Mouse (Mus musculus) c-Kit-negative CD71-positive TER-119-positive erythroid progenitor cells, embryonic 14.5 days (primary cell): Measurements from ENCODE around the gene Mdfic.
"Not testable (repeated sequence)": the region's sequence is repeated elsewhere in the genome, so short reads cannot be mapped to it uniquely, and the experiment has no call there.

Experiments
- DNase-seq: peaks from one replicate; pipeline ENCODE4 v3.0.0-alpha.2; 2013; ENCODE audit warnings: low read depth, low spot score

The Mdfic gene

DNA sequence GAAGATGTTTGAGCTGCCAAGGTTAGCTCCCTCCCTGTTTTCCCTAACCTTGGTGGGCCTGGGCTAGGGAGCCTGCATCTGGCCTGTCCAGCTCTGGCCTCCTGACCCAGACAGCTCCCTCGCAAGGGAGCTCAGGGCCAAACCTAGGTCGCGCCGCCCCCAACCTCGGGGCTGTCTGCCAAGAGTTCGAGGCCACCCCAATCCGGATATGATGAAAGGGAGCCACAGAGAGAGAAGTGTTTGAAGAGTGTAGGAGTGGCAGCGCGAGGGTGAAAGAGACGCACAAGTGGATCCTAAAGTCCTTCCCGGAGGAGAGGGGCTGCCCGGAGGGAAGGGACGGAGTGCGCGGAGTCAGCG, at the start of gene Mdfic:
Gene Mdfic, plus strand, starts transcription at position 201 of the 357 bp plus-strand sequence.
- no peak for DNase-seq

DNA sequence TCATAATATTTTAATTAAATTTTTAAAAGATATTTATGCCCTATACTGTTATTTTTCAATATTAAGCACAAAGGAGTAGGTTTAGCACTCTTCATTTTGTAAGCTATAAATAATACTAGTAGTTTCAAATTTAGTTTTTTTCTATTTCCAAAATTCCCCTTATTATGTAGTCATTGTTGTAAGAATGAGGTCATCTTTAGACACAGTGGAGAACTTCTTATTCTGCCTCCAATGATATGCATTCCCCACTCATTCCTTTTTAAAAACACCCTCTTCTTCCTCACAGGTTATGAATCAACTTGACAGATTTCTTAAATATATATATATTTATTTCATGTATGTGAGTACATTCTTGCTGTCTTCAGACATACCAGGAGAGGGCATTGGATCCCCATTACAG, 49.1 kb upstream of the Mdfic start:
- no peak for DNase-seq

DNA sequence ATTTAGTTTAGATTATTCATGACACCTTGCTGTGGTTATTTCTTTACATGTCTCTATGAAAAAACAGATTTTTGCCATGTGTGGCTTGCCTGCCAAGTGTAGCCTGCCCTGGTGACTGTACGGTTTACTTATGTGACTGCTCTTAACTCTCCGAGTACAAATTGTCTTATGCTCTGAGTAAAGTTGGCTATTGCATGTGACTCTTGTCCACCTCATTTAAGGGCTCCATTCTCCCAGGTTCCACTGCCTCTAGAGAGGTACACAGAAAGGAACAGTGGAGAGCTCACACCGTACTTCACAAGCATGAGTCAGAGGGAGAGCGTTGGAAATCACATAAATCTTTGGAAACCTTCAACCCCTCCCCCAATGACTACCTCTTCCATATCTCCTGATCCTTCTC, 10.4 kb upstream of the Mdfic start:
- DNase-seq, result no peak

DNA sequence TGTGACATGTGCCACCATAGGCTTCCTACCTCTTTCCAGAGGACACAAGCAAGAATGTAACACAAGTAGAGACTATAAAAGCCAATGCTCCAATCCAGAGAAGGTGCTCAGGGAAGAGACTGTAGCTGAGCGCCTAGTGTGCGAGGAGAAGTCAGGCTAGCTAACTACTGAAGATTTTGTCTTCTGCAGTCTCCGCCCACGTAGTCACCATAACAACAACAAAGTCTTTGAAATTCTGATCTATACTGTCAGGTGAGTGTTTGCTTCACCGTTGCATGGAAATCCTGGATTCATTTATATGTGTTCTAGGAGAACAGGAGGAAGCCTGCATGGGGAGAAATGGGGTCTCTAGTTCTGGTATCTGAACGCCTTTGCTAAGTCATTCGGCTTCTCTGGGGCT, 9.8 kb upstream of the Mdfic start:
- DNase-seq, result no peak

DNA sequence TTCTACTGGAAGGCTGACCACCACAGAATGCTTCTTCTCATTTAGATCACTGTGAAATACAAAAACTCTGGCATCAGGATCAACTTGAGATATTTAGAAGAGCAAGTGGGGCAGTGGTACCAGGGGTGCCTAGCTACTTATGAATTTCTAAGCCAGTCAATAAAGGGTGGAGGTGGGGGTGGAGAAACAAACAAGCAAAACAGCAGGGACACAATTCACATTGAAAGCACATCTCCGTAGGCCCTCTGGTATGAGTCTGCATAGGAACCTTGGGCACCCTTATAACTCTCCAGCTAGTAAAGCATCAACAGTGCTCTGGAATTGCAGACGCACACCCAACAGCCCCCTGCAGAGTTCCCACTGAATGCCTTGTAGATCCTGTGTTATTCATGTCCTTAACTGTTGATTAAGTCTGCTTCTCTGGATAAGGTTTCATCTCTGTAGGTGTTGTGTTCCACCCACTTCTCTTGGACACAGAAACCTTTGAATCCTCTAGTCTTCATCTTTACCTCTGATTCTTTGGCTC, 7.5 kb upstream of the Mdfic start:
- no peak for DNase-seq

DNA sequence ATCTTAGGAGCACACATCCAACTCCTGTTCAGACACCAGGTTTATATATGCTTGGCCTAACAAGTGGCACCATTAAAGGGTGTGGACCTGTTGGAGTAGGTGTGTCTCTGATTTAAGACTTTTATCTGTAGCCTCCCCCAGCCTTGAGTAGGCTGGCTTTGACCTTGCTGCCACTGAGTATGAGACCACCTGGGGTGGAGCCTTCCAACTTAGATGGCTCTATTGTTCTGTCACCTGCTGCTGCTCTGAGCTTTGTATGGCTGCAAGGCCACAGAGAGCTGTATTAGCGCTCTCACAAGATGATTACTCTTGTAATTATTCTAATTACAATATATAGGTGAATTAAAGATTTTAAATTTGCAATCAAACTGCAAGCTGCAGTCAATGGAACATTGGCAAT, 6.4 kb upstream of the Mdfic start:
- DNase-seq, result not testable (repeated sequence)

DNA sequence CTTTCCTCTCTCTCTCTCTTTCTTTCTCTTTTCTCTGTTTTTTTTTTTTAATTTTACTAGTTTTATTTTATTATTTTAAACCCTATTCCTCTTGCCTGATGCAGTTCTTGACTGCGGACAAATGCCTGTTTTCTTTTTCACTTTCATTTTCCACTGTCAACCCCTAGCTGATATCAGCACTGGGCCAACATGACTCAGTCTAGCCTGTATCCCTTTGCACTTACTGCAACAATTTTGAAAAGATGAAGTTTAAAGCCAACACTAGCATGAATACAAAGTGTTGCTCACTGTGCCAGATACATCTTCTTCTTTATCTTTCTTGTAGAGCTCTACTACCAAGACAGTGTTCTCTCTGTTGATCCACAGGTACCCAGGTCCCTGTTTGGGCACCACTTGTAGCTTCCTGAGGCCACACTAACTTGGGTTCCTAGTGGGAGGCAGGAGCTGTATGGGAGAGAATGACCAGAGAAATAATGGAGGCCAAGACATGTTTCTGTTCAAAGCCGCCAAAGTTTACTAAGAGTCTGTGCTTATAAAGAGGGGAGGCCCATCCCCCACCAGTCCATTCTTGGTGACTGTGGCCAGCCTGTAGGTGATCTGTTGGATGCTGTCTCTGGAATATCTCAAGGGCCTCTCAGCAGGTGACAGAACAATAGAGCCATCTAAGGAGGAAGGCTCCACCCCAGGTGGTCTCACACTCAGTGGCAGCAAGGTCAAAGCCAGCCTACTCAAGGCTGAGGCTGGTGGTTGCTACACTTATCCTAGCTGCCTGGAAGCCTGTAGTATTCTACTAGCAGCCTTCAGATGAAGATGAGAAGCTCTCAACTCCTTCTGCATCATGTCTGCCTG, 5.2 kb upstream of the Mdfic start:
- DNase-seq, result no peak

DNA sequence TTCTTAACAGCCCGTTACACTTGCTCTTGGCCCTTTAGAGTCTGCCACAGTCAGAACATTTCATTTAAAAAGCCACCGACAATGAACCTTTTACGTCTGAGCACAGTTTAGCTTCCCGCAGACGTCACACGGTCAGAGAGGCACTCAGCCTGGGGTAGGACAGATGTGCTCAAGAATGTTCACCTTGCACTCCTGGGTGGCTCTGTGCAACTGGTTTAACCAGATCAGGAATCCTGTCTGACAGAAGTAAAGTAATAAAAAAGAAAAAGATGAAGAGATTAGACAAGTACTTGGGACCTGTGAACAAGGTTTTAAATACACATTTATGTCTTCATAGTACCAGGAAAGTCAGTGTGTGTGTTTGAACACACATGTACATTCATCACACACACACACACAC, 542 bp upstream of the Mdfic start:
- DNase-seq, result no peak

DNA sequence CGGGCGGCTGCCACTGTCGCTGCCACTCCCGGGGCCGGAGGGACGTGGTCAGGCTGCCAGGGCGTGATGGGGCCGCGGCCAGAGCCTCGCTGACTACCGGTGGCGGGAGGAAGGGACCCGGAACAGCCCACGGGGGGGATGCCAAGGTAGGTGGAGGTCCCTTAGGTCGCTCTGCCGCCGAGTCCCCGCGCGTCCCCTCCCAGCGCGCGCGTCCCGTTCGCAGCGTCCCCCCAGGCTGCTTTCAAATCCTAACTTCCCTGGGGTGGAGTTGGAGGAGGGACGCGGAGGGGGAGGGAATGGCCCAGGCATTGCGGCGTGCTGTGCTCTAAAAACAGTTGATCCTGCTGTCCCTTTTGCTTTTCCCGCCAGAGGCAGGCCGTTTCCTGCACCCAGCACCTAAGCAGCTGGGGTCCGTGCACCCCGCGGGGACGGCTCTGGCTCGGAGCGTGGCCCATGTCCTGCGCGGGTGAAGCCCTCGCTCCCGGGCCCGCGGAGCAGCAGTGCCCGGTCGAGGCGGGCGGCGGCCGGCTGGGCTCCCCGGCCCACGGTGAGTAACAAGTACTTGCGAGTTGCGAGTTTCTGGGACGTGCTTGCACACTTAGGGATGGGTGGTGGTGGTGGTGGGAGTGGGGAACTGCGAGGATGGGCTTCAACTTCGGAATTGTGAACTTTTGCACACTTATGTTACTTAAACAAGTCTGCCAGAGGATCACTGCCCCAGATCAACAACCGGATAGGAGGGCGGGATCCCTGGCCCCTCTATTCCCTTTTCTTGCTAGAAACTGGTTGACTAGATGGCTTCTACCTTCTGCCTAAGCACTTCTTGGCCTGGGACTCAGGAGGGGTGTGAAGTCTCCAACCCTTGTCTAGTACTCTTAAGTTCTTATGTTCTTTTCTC, 606 bp downstream of the Mdfic start:
- DNase-seq, result no peak

DNA sequence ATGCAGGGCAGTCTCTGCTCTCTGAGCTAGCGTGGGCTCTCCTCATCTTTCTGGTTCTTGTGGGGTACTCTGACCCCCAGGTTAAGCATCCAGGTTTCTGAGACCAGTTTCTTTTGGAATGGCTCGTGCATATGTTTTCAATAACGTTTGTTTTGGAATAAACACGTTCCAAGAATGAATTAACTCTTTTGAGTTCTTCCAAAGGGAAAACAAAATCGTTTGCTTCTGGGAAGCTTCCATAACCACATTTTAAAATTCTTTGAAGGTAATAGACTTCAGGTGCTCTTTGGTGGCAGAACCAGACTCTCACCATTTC, 1.2 kb downstream of the Mdfic start:
- DNase-seq, result no peak

DNA sequence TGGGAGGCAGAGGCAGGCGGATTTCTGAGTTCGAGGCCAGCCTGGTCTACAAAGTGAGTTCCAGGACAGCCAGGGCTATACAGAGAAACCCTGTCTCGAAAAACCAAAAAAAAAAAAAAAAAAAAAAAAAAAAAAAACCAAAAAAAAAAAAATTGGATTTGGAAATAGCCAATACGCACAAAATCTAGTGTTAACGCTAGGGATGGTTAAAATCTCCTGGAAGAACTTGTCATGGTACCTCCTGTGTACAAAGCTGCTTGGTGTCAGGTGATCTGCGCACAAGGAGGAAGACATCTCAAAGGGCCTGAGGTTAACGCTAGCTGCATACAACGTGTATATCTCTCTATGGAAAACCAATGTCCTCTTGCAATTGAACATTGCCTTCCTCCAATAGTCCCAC, 2.2 kb downstream of the Mdfic start:
- not testable (repeated sequence) for DNase-seq

DNA sequence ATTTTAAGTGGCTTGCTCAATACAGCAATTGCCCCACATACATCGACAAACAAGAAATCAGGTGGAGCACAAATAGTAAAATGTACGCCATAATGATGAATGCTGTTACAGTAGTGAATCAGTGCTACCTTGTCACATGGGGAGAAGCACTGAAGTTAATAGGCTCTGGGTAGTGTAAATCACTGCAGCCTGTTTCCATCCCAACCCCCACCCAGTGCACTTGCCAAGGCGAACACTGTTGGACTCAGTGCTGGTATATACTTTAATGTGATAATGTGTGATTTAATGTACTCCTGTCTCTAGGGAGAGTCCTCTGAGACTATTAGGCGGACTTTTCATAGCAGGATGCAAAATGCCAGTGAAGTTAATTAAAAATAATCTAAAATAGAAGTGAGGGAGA, 3.8 kb downstream of the Mdfic start:
- DNase-seq, result no peak

DNA sequence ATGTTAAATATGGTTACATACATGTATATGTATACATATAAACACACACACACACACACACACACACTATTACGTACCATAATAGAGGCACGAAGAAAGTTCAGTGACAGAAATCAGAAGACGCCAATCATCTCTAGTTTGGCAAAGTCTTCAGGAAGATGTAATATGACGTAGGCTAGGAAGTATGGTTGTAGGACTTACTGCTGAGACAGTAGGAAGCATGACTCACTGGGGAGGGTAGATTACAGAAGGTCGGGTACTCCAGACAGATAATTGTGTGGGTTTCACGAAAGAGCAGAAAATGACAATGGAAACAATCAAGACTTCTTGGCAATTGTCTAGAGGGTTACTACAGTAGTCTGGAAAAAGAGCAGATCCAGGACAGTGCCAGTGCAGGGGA, 6.0 kb downstream of the Mdfic start:
- DNase-seq, result no peak

DNA sequence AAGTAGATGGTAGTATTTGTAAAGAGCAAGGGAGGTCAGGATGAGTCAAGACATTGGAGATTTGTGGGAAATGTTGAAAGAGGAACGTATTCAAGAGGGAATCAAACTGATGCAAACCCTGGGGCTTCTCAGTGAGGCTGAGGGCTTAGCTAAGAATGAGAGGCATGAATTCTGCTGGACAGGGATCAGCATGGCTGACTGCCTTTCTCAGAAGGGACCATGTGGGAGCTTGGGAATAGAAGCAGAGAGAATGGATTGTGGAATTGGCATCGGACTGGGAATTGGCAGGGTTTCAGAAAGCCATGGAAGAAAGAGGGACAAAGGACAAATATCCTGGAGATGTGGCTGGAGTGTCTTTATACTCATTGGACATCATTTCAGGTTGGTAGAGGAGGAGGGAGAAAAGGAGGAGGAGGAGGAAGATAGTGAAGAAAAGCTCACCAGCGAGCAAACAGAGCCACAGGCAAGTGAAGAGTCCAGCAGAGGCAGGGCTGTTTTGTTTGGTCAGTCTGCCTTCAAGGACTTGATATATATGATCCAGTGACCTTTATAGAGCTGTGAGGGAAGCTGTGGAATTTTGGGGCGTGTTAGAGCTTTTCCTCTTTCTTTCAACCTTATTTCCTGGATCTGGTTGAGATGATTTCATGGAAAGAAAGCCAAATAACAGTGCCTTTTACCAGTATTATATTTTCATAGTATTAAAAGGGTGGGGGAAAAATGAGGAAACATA, 7.4 kb downstream of the Mdfic start:
- DNase-seq, result no peak

DNA sequence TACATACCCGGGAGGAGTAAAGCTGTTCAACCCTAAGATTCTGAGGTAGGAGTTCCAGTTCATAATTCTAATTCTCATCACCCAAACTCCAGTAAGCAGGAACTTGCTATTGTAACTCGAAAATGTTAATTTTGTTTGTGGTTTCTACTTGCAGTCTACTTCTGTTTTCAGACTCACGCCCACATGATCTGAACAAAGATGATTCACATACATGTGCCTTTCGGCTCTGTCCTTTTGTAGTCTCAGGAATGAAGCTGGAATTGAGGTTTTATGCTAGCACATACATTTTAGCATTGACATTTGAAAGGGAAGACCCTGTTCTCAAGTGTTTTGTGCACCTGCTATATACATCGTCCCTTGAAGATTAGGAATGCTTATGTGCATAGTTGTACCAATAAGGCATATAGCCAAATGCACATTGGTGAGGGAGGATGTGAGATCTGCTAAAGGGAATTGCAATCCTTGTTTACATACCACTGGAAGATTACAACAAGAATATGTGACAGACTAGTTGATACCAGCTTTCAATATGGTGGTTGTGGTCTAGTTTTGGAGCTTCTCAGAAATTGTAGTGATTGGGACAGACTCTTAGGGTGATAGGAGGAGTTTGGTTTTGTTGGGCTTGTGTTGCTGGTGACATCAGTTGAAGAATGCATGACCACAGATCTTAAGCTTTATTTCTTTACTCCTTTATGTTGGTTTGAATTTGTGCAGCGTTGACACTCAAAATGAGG, 8.6 kb downstream of the Mdfic start:
- no peak for DNase-seq

DNA sequence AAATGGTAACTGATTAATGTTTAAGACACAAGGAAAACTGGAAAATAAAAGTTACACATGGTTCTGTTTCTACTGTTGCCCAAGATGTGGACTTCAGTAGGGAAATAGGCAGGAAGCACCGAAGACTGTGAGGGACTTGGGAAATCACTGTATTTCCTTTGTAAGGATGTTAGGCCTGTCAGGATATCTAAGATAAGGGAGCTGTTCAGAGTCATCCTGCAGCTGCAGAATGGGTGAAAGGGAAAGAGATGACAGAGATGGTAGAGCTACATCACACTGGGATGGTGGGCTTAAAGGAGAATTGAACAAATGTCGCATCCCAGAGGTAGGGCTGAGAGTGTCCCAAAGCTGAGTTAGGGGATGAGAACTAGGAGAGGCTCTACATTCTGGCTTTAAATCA, 9.8 kb downstream of the Mdfic start:
- no peak for DNase-seq

DNA sequence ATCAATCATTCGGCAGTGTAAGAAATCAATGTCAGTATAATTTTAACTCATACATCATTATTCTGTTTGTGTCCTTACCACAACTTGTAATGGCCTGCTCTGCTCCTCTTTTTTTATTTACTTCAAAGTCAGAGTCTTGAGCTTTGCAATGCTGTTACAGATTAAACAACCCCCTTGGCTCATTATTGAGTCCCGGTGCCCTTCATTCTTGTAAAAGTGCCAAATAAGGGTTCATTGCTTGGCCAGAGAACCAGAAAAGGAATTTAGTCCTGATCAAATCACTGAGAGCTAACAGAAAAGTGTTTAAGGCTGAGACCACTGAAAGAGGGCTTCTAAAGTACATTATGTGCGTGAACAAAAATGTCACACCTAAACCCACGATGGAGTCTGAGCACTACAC, 10.2 kb downstream of the Mdfic start:
- DNase-seq, result no peak

DNA sequence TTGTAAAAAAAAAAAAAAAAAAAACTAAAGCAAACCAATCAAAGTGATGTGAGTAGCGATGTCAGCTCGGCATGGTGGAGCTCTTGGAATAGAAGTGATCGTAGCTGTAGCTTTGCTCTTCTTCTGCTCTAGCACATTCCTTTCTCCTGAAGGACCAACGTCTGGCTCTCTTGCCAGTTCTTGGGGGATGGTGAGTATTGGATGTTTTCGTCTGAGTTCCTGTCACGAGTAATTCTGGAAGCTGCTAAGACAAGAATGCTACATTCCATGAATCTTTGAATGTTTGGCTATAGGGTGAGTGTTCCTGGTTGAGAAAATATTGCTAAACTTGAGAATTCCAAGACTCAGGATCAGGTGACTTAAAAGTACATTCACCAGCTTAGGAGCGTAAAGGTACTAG, 11.0 kb downstream of the Mdfic start:
- no peak for DNase-seq

DNA sequence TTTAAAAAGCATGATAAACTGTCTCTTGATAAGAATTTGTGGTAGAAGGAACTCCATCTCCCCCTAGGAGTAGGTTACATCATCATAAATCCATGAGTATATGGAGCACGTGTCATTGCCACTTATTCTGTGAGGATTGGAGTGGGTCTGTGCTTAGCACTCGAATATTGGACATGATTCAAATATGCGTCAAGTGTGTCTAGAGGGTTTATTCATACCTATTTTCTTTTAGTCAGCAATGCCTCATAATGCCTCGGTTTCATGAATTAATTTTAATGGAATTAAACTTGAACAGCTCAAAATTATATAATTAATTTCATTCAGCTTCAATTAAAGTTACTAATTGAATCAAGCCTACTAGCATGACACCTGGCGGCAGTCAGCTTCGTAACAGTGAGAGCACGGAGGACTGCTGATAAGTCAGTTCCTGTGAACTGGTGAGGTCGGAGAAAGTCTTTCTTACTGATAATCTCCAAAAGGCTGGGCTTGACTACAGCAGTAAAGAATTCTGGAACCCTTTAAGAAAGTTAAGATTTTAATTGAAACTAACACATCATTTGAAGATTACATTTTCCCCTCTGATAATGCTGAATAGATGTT, 17.0 kb downstream of the Mdfic start:
- DNase-seq, result no peak

DNA sequence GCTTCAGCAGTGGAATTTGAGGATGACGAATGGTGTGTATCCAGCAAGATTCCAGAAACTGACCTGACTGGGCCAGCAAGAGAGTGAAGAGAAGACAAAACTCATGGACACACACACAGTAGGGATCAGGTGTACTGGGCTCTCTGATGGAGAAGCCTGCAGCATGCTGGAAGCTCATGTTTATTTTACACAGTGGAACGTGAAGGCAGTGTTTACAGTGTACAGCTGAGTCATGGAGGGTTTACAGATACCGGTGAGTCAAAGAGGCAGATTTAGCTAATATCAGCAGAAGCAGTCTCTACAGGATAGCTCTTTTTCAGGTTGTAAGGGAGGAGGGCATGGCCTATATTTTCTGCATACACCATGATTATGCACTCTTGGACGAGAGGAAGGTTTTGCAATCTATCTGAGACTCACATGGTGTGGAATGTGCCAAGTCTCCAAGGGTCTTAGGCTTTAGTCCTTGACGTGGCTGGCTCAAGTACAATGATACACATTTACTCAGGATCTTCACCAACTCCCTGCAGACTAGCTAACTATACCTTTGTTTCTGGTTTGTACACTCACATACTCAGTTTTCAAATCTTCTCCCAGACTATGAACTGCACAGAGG, 18.0 kb downstream of the Mdfic start:
- no peak for DNase-seq

DNA sequence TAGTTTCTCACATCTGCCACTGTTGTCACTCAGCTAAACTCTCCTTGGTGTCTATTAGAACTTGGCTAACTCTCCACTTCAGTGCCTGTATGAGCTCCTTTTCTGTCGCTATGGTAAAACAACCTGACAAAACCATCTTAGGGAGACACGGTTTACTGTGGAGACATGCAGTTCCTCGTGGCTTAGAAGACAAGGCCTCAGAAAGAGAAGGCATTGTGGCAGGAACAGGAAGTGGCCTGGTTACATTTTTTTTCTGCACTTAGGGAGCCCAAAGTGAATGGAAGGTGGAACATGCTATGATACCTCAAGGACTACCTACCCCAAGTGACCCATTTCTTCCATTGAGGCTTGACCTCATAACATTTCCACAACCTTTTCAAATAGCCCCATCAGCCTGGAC, 18.7 kb downstream of the Mdfic start:
- DNase-seq, result no peak
